Mouse (Mus musculus): Measurements from ENCODE around the gene Vti1a. TPM values are rescaled to one million over a fixed set of nuclear protein-coding genes. Genes with fewer than 3 reads are reported as not detected.

Vti1a gene
- polyA plus RNA-seq, 1 experiment from 2014 or later = 32.7 TPM

- Histone ChIP-seq H3K27me3 (ENCODE audit: low read depth, poor library complexity, severe bottlenecking) (peaks cover 47% of the 10 kb centered on the region), H3K4me1 (peaks cover 27% of the 10 kb centered on the region), H3K27ac (replicated peaks) (no peak overlapping the region), H3K9me3 (replicated peaks) (no peaks in the 10 kb centered on the region), H3K36me3 (0 out of 2 replicates have a peak, but pooled peaks cover 3% of the 10 kb centered on the region), H3K4me3 (no peak overlapping the region)
- DNase-seq (ENCODE audit: low spot score) = no peak
- WGBS = 87% methylated on average over 14 of the region's 14 CpGs
Measured at GRCm38 (mm10) chr19:55562487-55563147, 246.5 kb downstream of the Vti1a start.

GRCm38 (mm10) chr19:55563148-55563651 is 247.1 kb downstream of the Vti1a start:
- no peaks in the 10 kb centered on the region for H3K9me3 ChIP-seq (replicated peaks)
- H3K4me3 ChIP-seq = no peak overlapping the region
- peaks cover 25% of the 10 kb centered on the region for H3K4me1 ChIP-seq
- 0 out of 2 replicates have a peak, but pooled peaks cover 3% of the 10 kb centered on the region for H3K36me3 ChIP-seq
- no peak for DNase-seq (ENCODE audit: low spot score)
- 0 out of 2 replicates have a peak overlapping the region, but pooled peaks have one; percentile 42 for H3K27ac ChIP-seq (replicated peaks)
- H3K27me3 ChIP-seq (ENCODE audit: low read depth, poor library complexity, severe bottlenecking) = peaks cover 47% of the 10 kb centered on the region
- 87% methylated on average over 15 of the region's 15 CpGs for WGBS

GRCm38 (mm10) chr19:55564104-55564938 is 248.2 kb downstream of the Vti1a start:
- no peak for DNase-seq (ENCODE audit: low spot score)
- Histone ChIP-seq H3K27me3 (ENCODE audit: low read depth, poor library complexity, severe bottlenecking) (peaks cover 45% of the 10 kb centered on the region), H3K27ac (replicated peaks) (no peak overlapping the region), H3K36me3 (0 out of 2 replicates have a peak, but pooled peaks cover 2% of the 10 kb centered on the region), H3K9me3 (replicated peaks) (no peaks in the 10 kb centered on the region), H3K4me3 (no peak overlapping the region), H3K4me1 (peaks cover 25% of the 10 kb centered on the region)
- 88% methylated on average over 13 of the region's 13 CpGs for WGBS

GRCm38 (mm10) chr19:55565111-55565510 is 249.0 kb downstream of the Vti1a start:
- 94% methylated on average over 11 of the region's 11 CpGs for WGBS
- Histone ChIP-seq H3K27ac (replicated peaks) (no peak overlapping the region), H3K4me1 (peaks cover 25% of the 10 kb centered on the region), H3K36me3 (no peaks in the 10 kb centered on the region), H3K9me3 (replicated peaks) (no peaks in the 10 kb centered on the region), H3K27me3 (ENCODE audit: low read depth, poor library complexity, severe bottlenecking) (peaks cover 37% of the 10 kb centered on the region), H3K4me3 (no peak overlapping the region)
- no peak for DNase-seq (ENCODE audit: low spot score)

GRCm38 (mm10) chr19:55565523-55566369 is 249.7 kb downstream of the Vti1a start:
- 71% methylated on average over 6 of the region's 6 CpGs for WGBS
- Histone ChIP-seq H3K27ac (replicated peaks) (no peak overlapping the region), H3K9me3 (replicated peaks) (no peaks in the 10 kb centered on the region), H3K4me3 (no peak overlapping the region), H3K36me3 (no peaks in the 10 kb centered on the region), H3K4me1 (peaks cover 25% of the 10 kb centered on the region), H3K27me3 (ENCODE audit: low read depth, poor library complexity, severe bottlenecking) (peaks cover 31% of the 10 kb centered on the region)
- no peak for DNase-seq (ENCODE audit: low spot score)

GRCm38 (mm10) chr19:55569114-55569513 is 253.0 kb downstream of the Vti1a start:
- Histone ChIP-seq H3K4me1 (peaks cover under 1% of the 10 kb centered on the region), H3K27me3 (ENCODE audit: low read depth, poor library complexity, severe bottlenecking) (0 out of 2 replicates have a peak, but pooled peaks cover 3% of the 10 kb centered on the region), H3K36me3 (no peaks in the 10 kb centered on the region), H3K27ac (replicated peaks) (no peak overlapping the region), H3K4me3 (no peak overlapping the region), H3K9me3 (replicated peaks) (no peaks in the 10 kb centered on the region)
- DNase-seq (ENCODE audit: low spot score) = no peak
- 82% methylated on average over 7 of the region's 7 CpGs for WGBS

GRCm38 (mm10) chr19:55569894-55570293 is 253.8 kb downstream of the Vti1a start:
- Histone ChIP-seq H3K4me3 (no peak overlapping the region), H3K27ac (replicated peaks) (no peak overlapping the region), H3K27me3 (ENCODE audit: low read depth, poor library complexity, severe bottlenecking) (no peaks in the 10 kb centered on the region), H3K9me3 (replicated peaks) (no peaks in the 10 kb centered on the region), H3K4me1 (no peaks in the 10 kb centered on the region; the same call in 1 of the 2 replicates), H3K36me3 (no peaks in the 10 kb centered on the region)
- 87% methylated on average over 12 of the region's 12 CpGs for WGBS
- DNase-seq (ENCODE audit: low spot score) = no peak

GRCm38 (mm10) chr19:55570520-55571296 is 254.6 kb downstream of the Vti1a start:
- no peaks in the 10 kb centered on the region for H3K9me3 ChIP-seq (replicated peaks)
- H3K4me3 ChIP-seq = no peak overlapping the region
- DNase-seq (ENCODE audit: low spot score) = no peak
- H3K27ac ChIP-seq (replicated peaks) = no peak overlapping the region
- H3K4me1 ChIP-seq = no peaks in the 10 kb centered on the region; the same call in 1 of the 2 replicates
- 94% methylated on average over 9 of the region's 9 CpGs for WGBS
- no peaks in the 10 kb centered on the region for H3K36me3 ChIP-seq
- no peaks in the 10 kb centered on the region for H3K27me3 ChIP-seq (ENCODE audit: low read depth, poor library complexity, severe bottlenecking)

GRCm38 (mm10) chr19:55571486-55571885 is 255.4 kb downstream of the Vti1a start:
- Histone ChIP-seq H3K27me3 (ENCODE audit: low read depth, poor library complexity, severe bottlenecking) (no peaks in the 10 kb centered on the region), H3K9me3 (replicated peaks) (no peaks in the 10 kb centered on the region), H3K36me3 (no peaks in the 10 kb centered on the region), H3K4me3 (no peak overlapping the region), H3K27ac (replicated peaks) (no peak overlapping the region), H3K4me1 (no peaks in the 10 kb centered on the region)
- WGBS = 92% methylated on average over 8 of the region's 8 CpGs
- no peak for DNase-seq (ENCODE audit: low spot score)

- H3K27me3 ChIP-seq (ENCODE audit: low read depth, poor library complexity, severe bottlenecking) = peaks cover 32% of the 10 kb centered on the region
- H3K9me3 ChIP-seq (replicated peaks) = no peaks in the 10 kb centered on the region
- H3K27ac ChIP-seq (replicated peaks) = peak overlapping the region; percentile 55
- WGBS = 91% methylated on average over 25 of the region's 25 CpGs
- no peak for DNase-seq (ENCODE audit: low spot score)
- H3K4me3 ChIP-seq = no peak overlapping the region
- no peaks in the 10 kb centered on the region for H3K36me3 ChIP-seq
- peaks cover 34% of the 10 kb centered on the region for H3K4me1 ChIP-seq
Measured at GRCm38 (mm10) chr19:55577306-55578042, 261.4 kb downstream of the Vti1a start.

Data from midbrain, embryonic 10.5 days (tissue).